Mouse (Mus musculus): ENCODE data around the gene Llgl1. TPM values are rescaled to one million over a fixed set of nuclear protein-coding genes. Genes with fewer than 3 reads are reported as not detected.

Llgl1 gene
- total and polyA plus RNA-seq, 3 experiments, result 11.1 to 23.5 (median 11.1) TPM

DNA sequence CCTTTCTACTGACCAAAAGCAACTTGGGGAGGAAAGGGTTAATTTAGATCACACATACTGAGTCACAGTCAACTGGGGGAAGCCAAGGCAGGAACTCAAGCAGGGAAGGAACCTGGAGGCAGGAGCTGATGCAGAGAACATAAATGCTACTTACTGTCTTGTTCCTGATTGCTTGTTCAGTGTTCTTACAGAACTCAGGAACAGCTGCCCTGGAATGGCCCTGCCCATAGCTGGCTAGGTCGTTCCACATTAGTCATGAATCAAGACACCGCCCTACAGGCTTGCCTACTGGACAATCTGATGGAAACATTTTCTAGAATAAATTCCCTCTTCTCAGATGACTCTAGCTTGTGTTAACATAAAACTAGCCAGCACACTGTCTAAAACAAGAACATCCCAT lies 34.7 kb downstream of the Llgl1 start:
- Histone ChIP-seq H3K27me3 (ENCODE audit: control insufficient read depth, insufficient read depth, low read length) (no peaks in the 10 kb centered on the region), H3K36me3 (ENCODE audit: control insufficient read depth, insufficient read depth, low read length) (no peaks in the 10 kb centered on the region; the same call in 1 of the 2 replicates), H3K4me1 (ENCODE audit: control insufficient read depth, insufficient read depth, low read length) (peaks cover 2% of the 10 kb centered on the region), H3K27ac (no peak overlapping the region), H3K79me2 (replicated peaks; ENCODE audit: control insufficient read depth, insufficient read depth, low read length) (no peaks in the 10 kb centered on the region), H3K9ac (ENCODE audit: low read depth, low read length) (no peak overlapping the region), H3K4me3 (no peak overlapping the region)
- TF ChIP-seq CTCF (IDR thresholded peaks at IDR 0.05) (no peak), EP300 (IDR thresholded peaks at IDR 0.05; ENCODE audit: insufficient read depth, low read depth, low read length) (no peak), POLR2A (IDR thresholded peaks at IDR 0.05; ENCODE audit: insufficient read depth, low read depth, low read length) (no peak)
- WGBS, result 31% methylated on average over 2 of the region's 2 CpGs
- no peak for DNase-seq
- intact Hi-C loops (cut with DNase I), result no loop called here

DNA sequence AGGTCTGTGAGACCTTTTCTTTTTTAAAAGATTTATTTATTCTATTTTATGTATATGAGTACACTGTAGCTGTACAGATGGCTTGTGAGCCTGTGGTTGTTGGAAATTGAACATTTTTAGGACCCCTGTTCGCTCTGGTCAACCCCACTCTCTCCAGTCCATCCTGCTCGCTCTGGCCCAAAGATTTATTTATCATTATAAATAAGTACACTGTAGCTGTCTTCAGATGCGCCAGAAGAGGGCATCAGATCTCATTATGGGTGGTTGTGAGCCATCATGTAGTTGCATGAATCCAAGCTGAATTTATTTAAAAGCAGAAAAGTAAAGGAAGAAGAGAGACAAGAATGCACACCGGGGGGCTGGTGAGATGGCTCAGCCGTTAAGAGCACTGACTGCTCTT lies 35.7 kb downstream of the Llgl1 start:
- TF ChIP-seq CTCF (IDR thresholded peaks at IDR 0.05) (peak; percentile 39), POLR2A (IDR thresholded peaks at IDR 0.05; ENCODE audit: insufficient read depth, low read depth, low read length) (no peak)
- Histone ChIP-seq H3K79me2 (replicated peaks; ENCODE audit: control insufficient read depth, insufficient read depth, low read length) (no peaks in the 10 kb centered on the region), H3K4me3 (no peak overlapping the region), H3K9ac (ENCODE audit: low read depth, low read length) (no peak overlapping the region), H3K27me3 (ENCODE audit: control insufficient read depth, insufficient read depth, low read length) (no peaks in the 10 kb centered on the region), H3K4me1 (ENCODE audit: control insufficient read depth, insufficient read depth, low read length) (peaks cover 3% of the 10 kb centered on the region; the same call in 1 of the 2 replicates), H3K36me3 (ENCODE audit: control insufficient read depth, insufficient read depth, low read length) (no peaks in the 10 kb centered on the region; the same call in 1 of the 2 replicates), H3K27ac (no peak overlapping the region)
- intact Hi-C loops (cut with DNase I), result no loop called here
- no peak for DNase-seq
- WGBS, result 77% methylated on average over 5 of the region's 5 CpGs

DNA sequence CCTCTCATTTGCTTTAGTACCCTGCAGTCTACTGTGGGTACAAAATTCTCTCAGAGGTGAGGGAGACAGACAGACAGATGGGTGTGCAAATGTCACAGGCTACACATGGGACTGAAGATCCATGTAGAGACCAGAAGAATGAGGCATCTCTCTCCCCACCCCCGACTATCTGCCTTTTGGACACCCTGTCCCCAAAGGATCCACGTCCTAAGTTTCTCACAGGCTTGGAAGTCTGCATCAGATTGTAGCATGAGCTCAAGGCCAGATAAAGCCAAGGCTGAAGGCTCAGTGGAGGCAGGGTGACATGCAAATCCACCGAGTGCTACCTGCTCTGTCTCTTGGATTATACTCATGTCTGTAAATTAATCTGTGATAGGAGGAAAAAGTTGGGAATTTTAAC lies 37.0 kb downstream of the Llgl1 start:
- Histone ChIP-seq H3K4me1 (ENCODE audit: control insufficient read depth, insufficient read depth, low read length) (peaks cover 3% of the 10 kb centered on the region; the same call in 1 of the 2 replicates), H3K27ac (no peak overlapping the region), H3K4me3 (no peak overlapping the region), H3K9ac (ENCODE audit: low read depth, low read length) (no peak overlapping the region), H3K36me3 (ENCODE audit: control insufficient read depth, insufficient read depth, low read length) (no peaks in the 10 kb centered on the region; the same call in 1 of the 2 replicates), H3K79me2 (replicated peaks; ENCODE audit: control insufficient read depth, insufficient read depth, low read length) (no peaks in the 10 kb centered on the region), H3K27me3 (ENCODE audit: control insufficient read depth, insufficient read depth, low read length) (no peaks in the 10 kb centered on the region)
- intact Hi-C loops (cut with DNase I), result no loop called here
- DNase-seq, result no peak
- WGBS, result 81% methylated on average over 3 of the region's 3 CpGs
- TF ChIP-seq POLR2A (IDR thresholded peaks at IDR 0.05; ENCODE audit: insufficient read depth, low read depth, low read length) (no peak), CTCF (IDR thresholded peaks at IDR 0.05) (no peak), EP300 (IDR thresholded peaks at IDR 0.05; ENCODE audit: insufficient read depth, low read depth, low read length) (no peak)

DNA sequence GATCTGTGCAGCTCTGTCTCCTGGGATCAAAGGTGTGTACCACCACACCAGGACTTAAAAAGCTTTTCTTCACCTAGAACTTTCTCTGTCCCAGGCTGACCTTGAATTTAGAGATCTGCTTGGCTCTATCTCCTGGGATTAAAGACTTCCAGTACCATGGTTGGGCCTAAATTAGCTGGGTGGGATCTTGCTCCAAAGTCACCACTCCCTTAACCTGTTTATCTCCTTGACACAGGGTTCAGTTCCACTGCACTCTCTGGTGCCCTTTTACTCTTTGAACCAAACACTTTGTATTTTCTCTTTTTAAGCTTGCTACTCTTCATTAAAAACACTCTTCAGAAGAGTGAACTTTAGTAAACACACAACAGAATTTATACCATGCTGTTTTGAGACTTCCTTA lies 37.9 kb downstream of the Llgl1 start:
- H3K27me3 ChIP-seq (ENCODE audit: control insufficient read depth, insufficient read depth, low read length), result no peaks in the 10 kb centered on the region
- no peaks in the 10 kb centered on the region for H3K79me2 ChIP-seq (replicated peaks; ENCODE audit: control insufficient read depth, insufficient read depth, low read length)
- H3K9ac ChIP-seq (ENCODE audit: low read depth, low read length), result no peak overlapping the region
- no peaks in the 10 kb centered on the region for H3K36me3 ChIP-seq (ENCODE audit: control insufficient read depth, insufficient read depth, low read length)
- no peak for DNase-seq
- peaks cover 2% of the 10 kb centered on the region; the same call in 1 of the 2 replicates for H3K4me1 ChIP-seq (ENCODE audit: control insufficient read depth, insufficient read depth, low read length)
- TF ChIP-seq CTCF (IDR thresholded peaks at IDR 0.05), result no peak
- TF ChIP-seq POLR2A (IDR thresholded peaks at IDR 0.05; ENCODE audit: insufficient read depth, low read depth, low read length), result no peak
- TF ChIP-seq EP300 (IDR thresholded peaks at IDR 0.05; ENCODE audit: insufficient read depth, low read depth, low read length), result no peak
- intact Hi-C loops (cut with DNase I), result no loop called here
- no peak overlapping the region for H3K4me3 ChIP-seq
- no peak overlapping the region for H3K27ac ChIP-seq

DNA sequence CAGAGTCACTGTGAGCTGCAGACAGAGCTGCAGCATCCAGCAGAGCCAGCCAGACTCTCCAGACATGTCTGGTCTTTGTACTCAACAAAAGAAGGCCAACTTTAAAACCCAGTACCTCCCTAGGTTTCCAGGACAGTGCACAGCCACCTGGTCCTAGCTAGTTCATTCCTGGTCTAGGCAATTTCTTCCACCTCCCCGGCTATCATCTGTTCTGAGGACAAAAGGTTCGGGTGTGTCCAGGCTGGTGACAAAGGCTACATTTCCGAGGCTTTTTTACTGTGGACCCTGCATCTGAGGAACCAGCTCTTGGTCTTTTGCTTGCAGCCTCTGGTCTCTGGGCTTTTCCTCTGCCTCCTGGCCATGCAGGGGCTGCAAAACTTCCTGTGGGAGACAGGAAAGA lies 40.8 kb downstream of the Llgl1 start:
- WGBS, result 84% methylated on average over 3 of the region's 3 CpGs
- H3K27ac ChIP-seq, result no peak overlapping the region
- H3K36me3 ChIP-seq (ENCODE audit: control insufficient read depth, insufficient read depth, low read length), result no peaks in the 10 kb centered on the region
- no peaks in the 10 kb centered on the region for H3K79me2 ChIP-seq (replicated peaks; ENCODE audit: control insufficient read depth, insufficient read depth, low read length)
- H3K9ac ChIP-seq (ENCODE audit: low read depth, low read length), result no peak overlapping the region
- H3K27me3 ChIP-seq (ENCODE audit: control insufficient read depth, insufficient read depth, low read length), result no peaks in the 10 kb centered on the region
- no peak for DNase-seq
- no peak overlapping the region for H3K4me3 ChIP-seq
- TF ChIP-seq CTCF (IDR thresholded peaks at IDR 0.05), result no peak
- TF ChIP-seq POLR2A (IDR thresholded peaks at IDR 0.05; ENCODE audit: insufficient read depth, low read depth, low read length), result no peak
- no peak for TF ChIP-seq EP300 (IDR thresholded peaks at IDR 0.05; ENCODE audit: insufficient read depth, low read depth, low read length)
- peaks cover 2% of the 10 kb centered on the region; the same call in 1 of the 2 replicates for H3K4me1 ChIP-seq (ENCODE audit: control insufficient read depth, insufficient read depth, low read length)
- intact Hi-C loops (cut with DNase I), result no loop called here

DNA sequence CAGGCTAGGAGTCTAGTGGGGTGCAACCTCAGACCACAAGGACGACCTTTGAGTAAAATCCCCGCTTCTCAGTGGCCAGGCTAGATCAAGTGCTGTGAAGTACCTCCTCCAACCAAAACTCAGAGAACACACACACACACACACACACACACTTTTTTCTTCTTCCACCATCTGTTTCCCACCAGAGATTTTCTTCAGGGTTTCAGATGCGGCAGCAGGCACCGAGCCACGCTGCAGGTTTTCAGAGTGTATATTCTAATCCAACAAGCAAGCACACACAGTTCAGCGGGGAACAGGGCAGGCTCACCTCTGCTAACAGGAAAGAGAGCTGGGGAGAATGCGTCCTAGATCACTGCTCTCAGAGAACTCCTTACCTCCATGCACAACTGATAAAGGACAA lies 56.0 kb downstream of the Llgl1 start:
- 95% methylated on average over 7 of the region's 7 CpGs for WGBS
- Histone ChIP-seq H3K36me3 (ENCODE audit: control insufficient read depth, insufficient read depth, low read length) (no peaks in the 10 kb centered on the region), H3K4me3 (no peak overlapping the region), H3K27me3 (ENCODE audit: control insufficient read depth, insufficient read depth, low read length) (no peaks in the 10 kb centered on the region), H3K4me1 (ENCODE audit: control insufficient read depth, insufficient read depth, low read length) (no peaks in the 10 kb centered on the region), H3K27ac (no peak overlapping the region), H3K79me2 (replicated peaks; ENCODE audit: control insufficient read depth, insufficient read depth, low read length) (no peaks in the 10 kb centered on the region), H3K9ac (ENCODE audit: low read depth, low read length) (no peak overlapping the region)
- intact Hi-C loops (cut with DNase I), result no loop called here
- TF ChIP-seq CTCF (IDR thresholded peaks at IDR 0.05) (no peak), EP300 (IDR thresholded peaks at IDR 0.05; ENCODE audit: insufficient read depth, low read depth, low read length) (no peak)
- no peak for DNase-seq
